In the genomic region with DNA sequence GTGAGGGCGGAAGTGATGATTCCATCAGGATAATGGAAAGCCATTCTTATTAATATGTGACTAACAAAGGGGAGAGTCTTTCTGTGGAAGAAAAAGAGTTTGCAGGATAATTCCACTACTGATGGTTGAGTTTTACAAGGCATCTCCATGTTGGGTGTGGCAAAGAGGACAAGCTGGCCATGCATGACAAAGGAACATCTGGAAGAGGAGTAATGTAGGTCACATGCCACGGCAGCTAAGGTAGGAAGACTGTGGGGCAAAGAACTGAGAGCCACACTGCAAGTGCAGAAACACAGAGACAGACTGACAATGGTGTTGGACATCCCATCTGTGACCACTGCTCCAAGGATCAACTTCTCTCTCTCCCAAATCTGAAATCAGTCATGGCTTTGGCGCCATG, we compare ENCODE assay signal across 12 mouse cellular contexts.
"Had no signal": no experiment of that assay in that cellular context is flagged by ENCODE, and none has a peak within 500 bp of the region (broad histone marks: within the 10 kb centered on the region; RNA-seq: fewer than 3 reads in every experiment).

No protein-coding gene starts in this region.

- DNase-seq: retina, postnatal 1 day; right cerebral cortex, adult 18-20 months; right cerebral cortex, postnatal 14 days; right cerebral cortex, postnatal 25 days; right cerebral cortex, postnatal 4 days; spleen, adult 18-20 months; thymus, adult 18-20 months; thymus, adult 2 months; thymus, postnatal 14 days; thymus, postnatal 25 days; thymus, postnatal 36 days; thymus, postnatal 4 days had no signal
